Mouse (Mus musculus): ENCODE data around the gene Rsph6a. TPM values are rescaled to one million over a fixed set of nuclear protein-coding genes. Genes with fewer than 3 reads are reported as not detected.

Gene Rsph6a
- polyA plus RNA-seq, 1 experiment from 2014 or later = 0.40 TPM

- no peak overlapping the region for H3K4me2 ChIP-seq (ENCODE audit: low read length)
- no peak for ATAC-seq
- no peaks in the 10 kb centered on the region for H3K36me3 ChIP-seq (ENCODE audit: control insufficient read depth, insufficient read depth, low read length)
- H3K27ac ChIP-seq (ENCODE audit: low read depth, low read length) = no peak overlapping the region
- WGBS = 91% methylated on average over 4 of the region's 4 CpGs
- peaks cover 20% of the 10 kb centered on the region for H3K4me1 ChIP-seq (ENCODE audit: control insufficient read depth, insufficient read depth, low read depth, low read length)
- no peaks in the 10 kb centered on the region for H3K27me3 ChIP-seq (replicated peaks; ENCODE audit: control insufficient read depth, insufficient read depth, low read length)
- no peaks in the 10 kb centered on the region for H3K9me3 ChIP-seq (ENCODE audit: control insufficient read depth, low read length)
- no peak overlapping the region for H3K4me3 ChIP-seq (ENCODE audit: low read length)
- no peak overlapping the region for H3K9ac ChIP-seq (ENCODE audit: low read depth, low read length)
These were observed 67.2 kb downstream of the Rsph6a start for GRCm38 (mm10) chr7:19121686-19122085.

Small RNAs within 50 kb of the gene (microRNA-seq; reads per million reads assigned to microRNA genes)
- 0.62 reads per million for gene Mir3100

Other genes with a start within 250 kb of the Rsph6a start
- gene Psg17, start 233.1 kb upstream of the Rsph6a start, polyA plus RNA-seq (2015; fragmentation: Nextera tagmentation; extraction: Ambion mirVana) = not detected in 2 replicates
- gene Mill2, start 214.7 kb upstream of the Rsph6a start, polyA plus RNA-seq (2015; fragmentation: Nextera tagmentation; extraction: Ambion mirVana) = 0.38 and 1.2 TPM in 2 replicates
- 31.2 and 36.7 TPM in 2 replicates for gene Pglyrp1, start 183.4 kb upstream of the Rsph6a start, polyA plus RNA-seq (2015; fragmentation: Nextera tagmentation; extraction: Ambion mirVana)
- gene Ccdc61, start 144.3 kb upstream of the Rsph6a start, polyA plus RNA-seq (2015; fragmentation: Nextera tagmentation; extraction: Ambion mirVana) = 29.1 and 35.7 TPM in 2 replicates
- gene Nova2, start 128.8 kb upstream of the Rsph6a start, polyA plus RNA-seq (2015; fragmentation: Nextera tagmentation; extraction: Ambion mirVana) = 10.4 and 12.3 TPM in 2 replicates
- 0.65 and 0.85 TPM in 2 replicates for gene Nanos2, start 67.3 kb upstream of the Rsph6a start, polyA plus RNA-seq (2015; fragmentation: Nextera tagmentation; extraction: Ambion mirVana)
- 5.8 and 6.3 TPM in 2 replicates for gene Mypop, start 63.4 kb upstream of the Rsph6a start, polyA plus RNA-seq (2015; fragmentation: Nextera tagmentation; extraction: Ambion mirVana)
- 26.8 and 27.3 TPM in 2 replicates for gene Irf2bp1, start 50.6 kb upstream of the Rsph6a start, polyA plus RNA-seq (2015; fragmentation: Nextera tagmentation; extraction: Ambion mirVana)
- gene Foxa3, start 31.2 kb upstream of the Rsph6a start, polyA plus RNA-seq (2015; fragmentation: Nextera tagmentation; extraction: Ambion mirVana) = not detected in 2 replicates
- gene Sympk, start 30.3 kb upstream of the Rsph6a start, polyA plus RNA-seq (2015; fragmentation: Nextera tagmentation; extraction: Ambion mirVana) = 24.1 and 27.5 TPM in 2 replicates
- 29.1 and 30.0 TPM in 2 replicates for gene Dmwd, start 21.5 kb downstream of the Rsph6a start, polyA plus RNA-seq (2015; fragmentation: Nextera tagmentation; extraction: Ambion mirVana)
- gene Dmpk, start 29.2 kb downstream of the Rsph6a start, polyA plus RNA-seq (2015; fragmentation: Nextera tagmentation; extraction: Ambion mirVana) = 8.0 and 12.3 TPM in 2 replicates
- 1.9 and 2.9 TPM in 2 replicates for gene Six5, start 39.9 kb downstream of the Rsph6a start, polyA plus RNA-seq (2015; fragmentation: Nextera tagmentation; extraction: Ambion mirVana)
- gene Gm4969, start 63.7 kb downstream of the Rsph6a start, polyA plus RNA-seq (2015; fragmentation: Nextera tagmentation; extraction: Ambion mirVana) = 7.0 and 8.8 TPM in 2 replicates
- gene Fbxo46, start 65.2 kb downstream of the Rsph6a start, polyA plus RNA-seq (2015; fragmentation: Nextera tagmentation; extraction: Ambion mirVana) = 16.4 and 17.7 TPM in 2 replicates
- 24.0 and 26.3 TPM in 2 replicates for gene Qpctl, start 94.6 kb downstream of the Rsph6a start, polyA plus RNA-seq (2015; fragmentation: Nextera tagmentation; extraction: Ambion mirVana)
- gene Snrpd2, start 95.0 kb downstream of the Rsph6a start, polyA plus RNA-seq (2015; fragmentation: Nextera tagmentation; extraction: Ambion mirVana) = 107 and 110 TPM in 2 replicates
- gene Gipr, start 111.4 kb downstream of the Rsph6a start, polyA plus RNA-seq (2015; fragmentation: Nextera tagmentation; extraction: Ambion mirVana) = 2.0 and 2.9 TPM in 2 replicates
- 9.4 and 12.3 TPM in 2 replicates for gene Eml2, start 121.7 kb downstream of the Rsph6a start, polyA plus RNA-seq (2015; fragmentation: Nextera tagmentation; extraction: Ambion mirVana)
- 3.1 and 4.4 TPM in 2 replicates for gene Gpr4, start 157.8 kb downstream of the Rsph6a start, polyA plus RNA-seq (2015; fragmentation: Nextera tagmentation; extraction: Ambion mirVana)
- gene Opa3, start 173.6 kb downstream of the Rsph6a start, polyA plus RNA-seq (2015; fragmentation: Nextera tagmentation; extraction: Ambion mirVana) = 39.9 and 41.5 TPM in 2 replicates
- 39.9 and 42.9 TPM in 2 replicates for gene Vasp, start 217.1 kb downstream of the Rsph6a start, polyA plus RNA-seq (2015; fragmentation: Nextera tagmentation; extraction: Ambion mirVana)
- 0.79 and 1.5 TPM in 2 replicates for gene Ppm1n, start 225.4 kb downstream of the Rsph6a start, polyA plus RNA-seq (2015; fragmentation: Nextera tagmentation; extraction: Ambion mirVana)
- gene Rtn2, start 227.9 kb downstream of the Rsph6a start, polyA plus RNA-seq (2015; fragmentation: Nextera tagmentation; extraction: Ambion mirVana) = 124 and 126 TPM in 2 replicates

All from hindbrain, embryonic 16.5 days (tissue).